Mouse (Mus musculus): ENCODE measurements around the gene Pgs1. TPM values are rescaled to one million over a fixed set of nuclear protein-coding genes. Genes with fewer than 3 reads are reported as not detected.

Pgs1 gene
- total RNA-seq (2021) = 58.9 and 60.0 TPM in 2 replicates
- long read RNA-seq, transcript Pgs1-203 (10 exons, 2,863 nt) = major isoform, 138 of 175 reads
- long read RNA-seq, transcript Pgs1-201 (10 exons, 2,197 nt) = minor isoform, 5 of 175 reads
- long read RNA-seq, partial matches to known transcripts = 14 of 175 reads
- long read RNA-seq, other reads (novel, unspliced or antisense) = 18 of 175 reads

GRCm38 (mm10) chr11:117986126-117987031, at the start of gene Pgs1:
Gene Pgs1 (plus strand): TSS chr11:117986292.
- peak; percentile 94 for DNase-seq

- DNase-seq = no peak
Observed at GRCm38 (mm10) chr11:117939004-117939730, 46.9 kb upstream of the Pgs1 start.

DNA sequence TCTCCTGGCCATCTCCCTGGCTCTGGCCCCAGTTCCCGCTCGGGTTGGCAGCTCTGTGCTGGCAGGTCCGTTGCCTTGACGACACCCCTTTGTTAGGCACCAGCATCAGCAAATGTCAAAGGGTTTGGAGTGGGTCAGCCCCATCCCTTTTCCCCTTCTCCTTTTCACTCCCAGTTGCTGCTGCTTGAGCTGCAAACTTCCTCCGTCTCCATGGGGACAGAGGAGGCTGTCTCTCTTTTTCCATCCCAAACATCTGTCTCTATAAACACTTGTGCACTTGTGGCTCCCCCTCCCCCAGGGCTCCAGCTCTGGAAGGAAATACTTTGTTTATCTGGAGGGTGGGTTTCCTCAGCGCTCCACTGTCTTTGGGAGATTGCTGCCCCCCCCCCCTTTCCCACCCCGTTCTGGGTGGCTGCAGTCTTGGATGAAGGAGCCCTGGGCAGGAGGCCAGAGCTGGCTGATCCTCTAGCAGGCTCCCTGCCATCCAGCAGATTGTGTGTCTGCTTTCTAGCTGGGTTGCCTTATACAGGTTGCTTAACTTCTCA, 46.3 kb upstream of the Pgs1 start:
- peak; percentile 76 for DNase-seq

DNA sequence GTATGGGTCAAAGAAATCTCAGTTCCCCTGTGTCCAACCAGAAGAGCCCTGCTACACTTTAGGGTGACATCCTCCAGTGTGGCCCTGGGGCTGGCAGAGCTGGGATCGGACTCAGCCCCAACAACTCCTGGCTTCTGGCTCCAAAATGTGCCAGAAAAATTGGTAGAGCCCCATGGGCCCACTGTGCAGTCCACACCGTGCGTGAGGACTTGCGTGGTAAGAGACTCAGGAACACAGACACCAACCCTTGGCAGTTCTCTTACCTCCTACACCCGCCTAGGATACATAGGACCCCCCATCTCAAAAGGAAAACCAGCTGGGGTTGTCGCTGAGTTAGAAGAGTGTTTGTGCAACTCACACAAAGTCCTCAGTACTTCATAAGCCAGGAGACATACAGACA, 45.2 kb upstream of the Pgs1 start:
- DNase-seq = no peak

DNA sequence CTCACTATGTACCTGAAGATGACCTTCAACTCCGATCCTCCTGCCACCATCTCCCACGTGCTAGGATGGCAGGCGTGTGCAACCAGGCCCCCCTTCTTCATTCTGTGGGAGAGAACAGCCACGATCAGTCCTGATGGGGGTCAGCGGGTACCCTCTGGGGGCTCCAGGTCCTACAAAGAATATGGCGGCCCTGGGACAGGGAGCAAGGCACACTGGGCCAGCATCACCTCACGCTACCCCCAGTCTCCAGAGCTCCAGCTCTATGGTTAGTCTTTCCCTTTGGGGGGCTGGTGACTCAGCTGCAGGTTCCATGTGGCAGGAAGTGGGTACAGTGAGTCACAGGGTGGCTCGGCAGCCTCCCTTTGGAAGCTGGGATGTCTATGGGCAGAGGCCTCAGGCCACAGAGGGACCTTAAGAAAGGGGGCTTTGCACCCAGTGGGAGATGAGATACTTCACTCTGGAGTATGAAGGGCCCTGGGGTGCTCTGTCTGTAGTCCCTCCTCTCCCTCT, 44.7 kb upstream of the Pgs1 start:
- DNase-seq = no peak

DNA sequence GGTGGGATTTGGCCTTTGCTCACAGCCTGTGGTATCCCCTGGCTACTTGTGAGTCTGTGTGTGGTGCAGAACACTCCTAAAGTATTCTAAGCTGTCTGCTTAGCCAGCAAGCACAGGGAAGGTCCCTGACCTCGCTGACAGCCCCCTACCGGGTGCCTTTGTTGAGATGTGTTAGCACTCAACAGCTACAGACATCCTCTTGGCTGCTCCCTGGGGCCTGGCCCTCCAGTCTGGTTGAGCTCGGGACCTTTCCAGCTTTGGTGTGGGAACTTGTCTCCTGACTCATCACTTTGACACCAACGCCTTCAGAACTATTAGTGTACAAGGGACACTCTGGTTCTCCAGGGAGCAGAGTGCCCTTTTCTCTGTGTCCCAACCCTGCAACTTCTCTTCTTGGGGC, 44.2 kb upstream of the Pgs1 start:
- DNase-seq = no peak

- no peak for DNase-seq
Observed at GRCm38 (mm10) chr11:117946195-117946979, 39.7 kb upstream of the Pgs1 start.

GRCm38 (mm10) chr11:117946996-117947419, 39.1 kb upstream of the Pgs1 start:
- no peak for DNase-seq

DNA sequence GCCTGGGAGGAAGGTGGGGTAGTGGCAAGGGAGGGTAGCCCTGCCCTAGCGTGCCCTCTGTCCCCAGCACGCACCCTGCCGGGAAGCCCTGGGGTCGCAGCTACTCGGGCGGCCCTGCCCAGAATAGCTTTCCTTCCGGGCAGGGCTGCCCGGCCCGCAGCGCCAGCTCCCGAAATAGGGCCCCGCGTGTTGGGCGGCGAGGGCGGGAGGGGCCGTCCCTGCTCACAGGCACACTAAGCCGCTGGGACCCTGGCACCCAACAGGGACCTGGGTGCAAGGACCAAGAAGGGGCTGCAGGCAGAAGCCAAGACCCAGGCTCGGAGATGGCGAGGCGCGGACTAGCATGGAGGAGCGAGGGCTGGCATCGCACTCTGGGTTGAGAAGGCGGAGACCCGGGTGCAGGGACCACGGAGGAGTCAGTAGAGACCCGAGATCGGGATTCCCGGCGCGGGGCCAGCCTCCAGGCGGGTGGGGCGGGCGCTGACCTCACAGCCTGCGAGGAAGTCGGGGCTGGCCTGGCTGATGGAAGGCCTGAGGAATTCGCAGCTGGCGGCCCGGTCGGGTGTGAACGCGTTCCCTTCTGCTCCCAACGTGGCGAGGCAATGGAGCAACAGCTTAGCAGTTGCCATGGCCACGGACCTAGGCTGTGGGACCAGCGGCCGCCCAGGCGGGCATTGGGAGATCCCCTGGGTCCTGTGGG, 36.5 kb upstream of the Pgs1 start:
- DNase-seq = peak; percentile 71

DNA sequence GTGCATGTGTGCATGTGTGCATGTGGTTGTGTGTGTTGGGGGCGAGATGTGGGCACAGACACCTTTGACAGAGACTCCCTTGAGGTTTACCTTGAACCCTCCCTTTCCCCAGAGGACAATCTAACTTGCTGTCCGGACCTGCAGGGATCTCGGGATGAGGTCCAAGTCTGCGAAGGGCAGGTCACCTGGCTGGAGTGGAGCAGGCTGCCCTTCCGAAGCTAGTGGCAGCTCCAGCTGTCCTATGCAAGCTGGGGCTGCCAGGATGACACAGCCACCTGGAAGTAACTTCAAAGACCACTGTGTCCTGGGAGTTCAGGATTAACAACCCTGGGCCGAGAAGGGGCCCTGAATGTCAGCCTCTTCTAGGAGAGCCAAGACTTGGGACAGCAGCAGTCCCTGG, 34.7 kb upstream of the Pgs1 start:
- no peak for DNase-seq

GRCm38 (mm10) chr11:117952174-117952933, 33.7 kb upstream of the Pgs1 start:
- DNase-seq = no peak

- no peak for DNase-seq
Observed at GRCm38 (mm10) chr11:117954094-117954493, 32.0 kb upstream of the Pgs1 start.

DNA sequence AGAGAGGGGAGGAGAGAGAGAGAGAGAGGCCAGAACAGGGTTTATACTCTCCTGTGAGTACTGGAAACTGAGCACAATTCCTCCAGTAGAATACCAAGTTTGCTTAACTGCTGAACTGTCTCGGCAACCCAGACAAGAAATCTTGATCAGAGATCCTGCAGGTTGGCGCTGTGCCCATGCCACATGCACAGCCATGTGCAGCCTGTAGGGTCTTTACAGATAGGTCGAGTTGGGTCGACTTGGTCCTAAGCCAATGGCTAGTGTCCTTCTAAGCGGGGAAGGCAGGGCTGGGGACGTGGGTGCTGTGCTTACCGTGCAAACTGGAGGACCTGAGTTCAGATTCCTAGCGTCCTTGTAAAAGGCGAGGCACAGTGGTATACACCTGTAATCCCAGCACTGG, 31.3 kb upstream of the Pgs1 start:
- DNase-seq = no peak

GRCm38 (mm10) chr11:117955621-117956020, 30.5 kb upstream of the Pgs1 start:
- DNase-seq = no peak

- peak; percentile 71 for DNase-seq
Observed at GRCm38 (mm10) chr11:117958197-117958596, 27.9 kb upstream of the Pgs1 start.

GRCm38 (mm10) chr11:117959166-117959565, 26.9 kb upstream of the Pgs1 start:
- no peak for DNase-seq

DNA sequence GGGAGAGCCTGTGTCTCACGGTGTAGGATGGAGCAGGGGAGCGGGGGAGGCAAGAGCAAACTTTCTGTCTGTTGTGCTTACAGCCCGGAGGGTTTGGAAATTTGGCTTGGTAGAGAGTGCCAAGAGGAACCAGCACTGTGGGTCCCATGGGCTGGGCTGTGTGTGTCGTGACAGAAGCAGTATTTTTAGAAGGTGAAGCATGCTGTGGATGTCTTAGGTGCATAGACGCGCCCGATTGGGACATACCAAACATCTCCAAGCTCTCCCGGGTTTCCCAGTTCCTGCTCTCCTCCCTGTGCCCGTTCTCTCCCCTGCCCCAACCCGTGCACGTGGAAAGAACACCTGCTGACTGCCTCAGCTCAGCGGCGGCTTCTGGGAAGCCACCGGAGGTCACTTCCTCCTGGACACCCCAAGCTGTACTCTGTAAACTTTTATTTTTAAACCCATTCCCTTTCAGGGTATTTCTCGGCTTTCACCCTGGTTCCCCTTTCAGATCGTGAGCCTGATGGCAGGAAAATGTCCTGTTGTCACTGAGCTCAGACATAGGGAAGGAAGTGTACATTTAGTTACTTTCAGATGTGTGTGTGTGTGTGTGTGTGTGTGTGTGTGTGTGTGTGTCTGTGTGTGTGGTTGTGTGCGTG, 26.2 kb upstream of the Pgs1 start:
- DNase-seq = no peak

GRCm38 (mm10) chr11:117960601-117961000, 25.5 kb upstream of the Pgs1 start:
- DNase-seq = no peak

DNA sequence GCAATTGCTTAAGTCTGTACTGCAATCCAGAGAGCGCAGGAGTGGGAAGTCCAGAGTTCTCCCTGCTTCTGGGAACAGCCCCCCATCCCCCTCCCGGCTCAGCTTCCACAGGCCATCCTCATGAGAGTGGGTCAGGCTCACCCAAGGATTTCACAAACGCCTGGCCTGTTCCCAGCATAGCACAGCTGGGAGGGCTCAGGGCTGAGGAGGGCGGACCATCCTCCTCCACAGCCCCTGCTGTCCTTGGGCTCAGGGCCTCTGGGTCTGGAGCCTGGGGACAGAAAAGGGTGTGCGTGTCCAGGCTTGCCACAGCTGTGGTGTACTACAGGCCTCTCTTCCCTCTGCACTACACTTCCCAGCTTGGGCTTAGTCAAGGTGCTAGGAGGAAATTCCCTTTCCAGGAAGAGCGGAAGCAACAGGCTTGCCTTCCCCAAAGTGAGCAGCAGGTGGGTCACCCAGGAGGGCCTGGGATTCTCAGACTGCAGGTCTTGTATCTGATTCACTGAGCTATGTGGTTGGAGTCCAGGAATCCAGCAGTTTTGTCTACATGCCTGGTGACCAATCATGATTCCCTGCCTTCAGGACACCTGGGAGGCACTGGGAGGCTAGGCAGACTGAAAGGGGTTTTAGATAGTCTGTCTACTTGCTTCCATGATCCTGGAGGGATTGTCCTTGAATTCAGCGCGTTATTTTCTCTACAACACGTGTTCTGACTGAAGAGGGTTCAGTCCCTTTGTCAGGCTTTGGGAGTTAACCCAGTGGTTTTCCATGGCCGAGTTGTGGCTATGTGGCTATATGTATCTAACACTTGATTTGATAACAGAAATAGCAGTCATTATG, 23.6 kb upstream of the Pgs1 start:
- DNase-seq = peak; percentile 82

Measured in adrenal gland, postnatal 25 days (tissue).